17 mouse cellular contexts compared by ENCODE assay signal in the genomic region with DNA sequence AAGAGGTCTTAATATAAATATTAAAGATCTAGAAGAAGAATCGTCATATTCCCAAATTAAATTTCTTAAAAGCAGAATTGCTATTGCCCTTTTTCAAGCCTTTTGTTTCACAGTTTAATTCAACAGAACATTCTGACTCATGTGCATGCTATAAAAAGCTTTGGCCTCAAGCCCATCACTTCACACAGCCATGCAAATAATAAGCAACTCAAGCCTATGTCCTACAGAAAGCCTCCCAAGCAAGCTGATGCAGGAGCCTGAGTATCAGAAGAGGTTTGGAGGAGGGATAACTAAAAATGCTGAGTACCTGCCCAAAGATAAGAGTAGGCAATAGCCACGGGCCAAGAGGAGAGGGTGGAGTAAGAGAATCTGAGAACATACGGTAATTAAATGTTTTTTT.
DNase-seq lines count a peak whose midpoint lies in the region; TF ChIP-seq lines count a peak whose summit lies in the region.
"Had no signal": no experiment of that assay in that cellular context is flagged by ENCODE, and none has a peak within 500 bp of the region (broad histone marks: within the 10 kb centered on the region; RNA-seq: fewer than 3 reads in every experiment).

No protein-coding gene starts in this region.

- intact Hi-C loops in left cerebral cortex, adult 2 months (cut with DNase I): loop anchor here (5.0 kb wide), 1 partner anchor 112 kb away; no protein-coding TSS in a partner anchor
- intact Hi-C loops in left cerebral cortex, postnatal 10 days (cut with DNase I): no loop called here

- H3K4me3 ChIP-seq in left cerebral cortex, adult 2 months: no peak overlapping the region
- H3K4me3 ChIP-seq: embryonic facial prominence, embryonic 13.5 days; heart, embryonic 12.5 days; hindbrain, embryonic 15.5 days; limb, embryonic 12.5 days; liver, embryonic 13.5 days; lung, embryonic 15.5 days had no signal

- no peak for TF ChIP-seq CTCF in left cerebral cortex, adult 2 months (IDR thresholded peaks at IDR 0.05)

- H3K27ac ChIP-seq in left cerebral cortex, adult 2 months: peak overlapping the region; percentile 65
- H3K27ac ChIP-seq: embryonic facial prominence, embryonic 13.5 days; hindbrain, embryonic 15.5 days; limb, embryonic 12.5 days; liver, embryonic 13.5 days; lung, embryonic 15.5 days had no signal

- DNase-seq in cerebellum, adult 11-12 months: peak; percentile 67
- DNase-seq in cerebellum, postnatal 4 days (ENCODE audit: low spot score in 2 of 2): no peak
- DNase-seq in left cerebral cortex, adult 2 months (ENCODE audit: extremely low spot score in 1 of 2, low spot score in 2 of 2): peak in 1 of 2 experiments; percentile 45
- no peak for DNase-seq in left cerebral cortex, postnatal 10 days (ENCODE audit: extremely low spot score in 1 of 2, low spot score in 2 of 2)
- DNase-seq in cerebellum, adult 18-20 months: peak; percentile 60 to 66
- DNase-seq in cerebellum, postnatal 36 days: peak; percentile 42 to 70
- no peak for DNase-seq in thymus, postnatal 25 days
- no peak for DNase-seq in kidney, adult 9 months
- DNase-seq: kidney, postnatal 10 days; liver, embryonic 13.5 days; midbrain, embryonic 14.5 days; thymus, postnatal 36 days had no signal

Comparison
In these comparisons a context has a peak if more than half of its experiments do, and no peak if none do; other contexts are left out.
1. DNase-seq: peak in cerebellum, adult 11-12 months (single experiment), cerebellum, adult 18-20 months (2 of 2) and cerebellum, postnatal 36 days (2 of 2); none in cerebellum, postnatal 4 days (0 of 2), left cerebral cortex, postnatal 10 days (0 of 2), thymus, postnatal 25 days (single experiment) and kidney, adult 9 months (single experiment).